Mouse (Mus musculus): ENCODE results near the gene 1700069L16Rik. TPM values are rescaled to one million over a fixed set of nuclear protein-coding genes. Genes with fewer than 3 reads are reported as not detected.

The 1700069L16Rik gene
- polyA plus RNA-seq, 1 experiment: not detected

DNA sequence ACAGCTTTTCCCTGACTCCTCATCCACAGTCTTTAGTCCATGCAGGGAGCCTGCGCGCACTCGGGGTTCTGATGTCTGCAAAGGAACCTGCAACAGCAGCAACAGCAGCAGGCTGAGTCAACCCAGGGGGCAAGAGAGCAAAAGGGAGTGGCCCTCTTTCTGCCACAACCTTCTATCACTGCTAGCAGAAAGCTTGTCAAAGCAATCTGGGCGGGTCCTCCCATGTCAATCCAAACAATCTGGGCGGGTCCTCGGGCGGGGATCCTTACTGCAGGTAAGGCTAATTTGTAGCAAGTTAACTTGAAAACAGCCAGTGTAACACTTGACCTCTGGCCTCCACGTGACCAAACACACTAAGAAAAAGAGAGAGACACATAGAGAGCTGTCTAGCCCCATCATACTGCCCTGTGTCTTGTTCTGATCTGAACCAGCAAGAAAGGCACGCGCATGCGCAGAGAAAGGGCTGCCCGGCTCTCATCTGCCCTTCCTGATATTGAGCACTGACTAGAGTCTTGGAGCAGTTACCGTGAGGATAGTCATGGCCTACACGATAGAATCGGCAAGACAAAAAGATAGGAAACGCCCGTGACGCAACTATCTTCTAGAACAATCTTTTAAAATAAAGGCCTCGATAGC lies 24.1 kb downstream of the 1700069L16Rik start:
- H3K4me3 ChIP-seq (ENCODE audit: insufficient read depth, low read depth, low read length): no peak overlapping the region
- 91% methylated on average over 19 of the region's 19 CpGs for WGBS
- H3K27ac ChIP-seq (ENCODE audit: insufficient read depth, low read depth, low read length): no peak overlapping the region

GRCm38 (mm10) chr5:113694415-113694814 lies 30.2 kb downstream of the 1700069L16Rik start:
- no peak for TF ChIP-seq CTCF (IDR thresholded peaks at IDR 0.05; ENCODE audit: insufficient read depth, low read depth, low read length)
- TF ChIP-seq POLR2A (IDR thresholded peaks at IDR 0.05; ENCODE audit: insufficient read depth, low read depth, low read length): no peak
- Histone ChIP-seq H3K4me1 (ENCODE audit: control insufficient read depth, insufficient read depth, low read length) (peaks cover 14% of the 10 kb centered on the region), H3K4me3 (ENCODE audit: insufficient read depth, low read depth, low read length) (no peak overlapping the region), H3K27ac (ENCODE audit: insufficient read depth, low read depth, low read length) (no peak overlapping the region)
- WGBS: 45% methylated on average over 5 of the region's 5 CpGs

More for the DNA sequence above, 24.1 kb downstream of the 1700069L16Rik start:
- no peak for TF ChIP-seq POLR2A (IDR thresholded peaks at IDR 0.05; ENCODE audit: insufficient read depth, low read depth, low read length)
- no peak for TF ChIP-seq CTCF (IDR thresholded peaks at IDR 0.05; ENCODE audit: insufficient read depth, low read depth, low read length)
- peaks cover 7% of the 10 kb centered on the region; the same call in 1 of the 2 replicates for H3K4me1 ChIP-seq (ENCODE audit: control insufficient read depth, insufficient read depth, low read length)

GRCm38 (mm10) chr5:113694000-113694399 lies 30.6 kb downstream of the 1700069L16Rik start:
- no peak overlapping the region for H3K27ac ChIP-seq (ENCODE audit: insufficient read depth, low read depth, low read length)

DNA sequence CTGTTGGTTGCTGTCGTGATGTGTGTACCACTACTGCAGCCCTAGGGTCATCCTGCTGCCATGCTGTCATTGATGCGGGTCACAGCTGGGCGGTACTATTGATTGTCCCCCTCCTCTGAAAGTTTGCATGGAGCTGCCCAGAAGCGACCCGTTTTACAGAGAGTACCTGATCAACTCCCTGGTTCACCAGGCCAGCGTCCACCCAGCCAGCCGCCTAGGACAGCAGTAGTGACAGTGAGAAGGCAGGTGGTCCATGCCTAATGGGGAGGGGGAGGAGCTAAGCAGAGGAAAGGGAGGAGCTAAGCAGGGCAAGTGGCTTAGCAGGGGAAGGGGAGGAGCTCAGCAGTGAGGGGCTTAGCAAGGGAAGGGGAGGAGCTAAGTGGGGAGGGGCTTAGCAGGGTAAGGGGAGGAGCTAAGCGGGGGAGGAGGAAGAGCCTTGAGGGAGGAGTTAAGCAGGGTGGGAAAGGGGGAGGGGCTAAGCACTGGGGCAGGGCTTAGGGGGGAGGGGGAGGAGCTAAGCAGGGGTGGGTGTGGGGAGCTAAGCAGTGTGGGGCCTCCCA lies 31.3 kb downstream of the 1700069L16Rik start:
- no peak overlapping the region for H3K4me3 ChIP-seq (ENCODE audit: insufficient read depth, low read depth, low read length)
- TF ChIP-seq POLR2A (IDR thresholded peaks at IDR 0.05; ENCODE audit: insufficient read depth, low read depth, low read length) (no peak), CTCF (IDR thresholded peaks at IDR 0.05; ENCODE audit: insufficient read depth, low read depth, low read length) (no peak)
- peaks cover 14% of the 10 kb centered on the region for H3K4me1 ChIP-seq (ENCODE audit: control insufficient read depth, insufficient read depth, low read length)
- no peak overlapping the region for H3K27ac ChIP-seq (ENCODE audit: insufficient read depth, low read depth, low read length)
- WGBS: 92% methylated on average over 8 of the region's 8 CpGs

More at GRCm38 (mm10) chr5:113694000-113694399, 30.6 kb downstream of the 1700069L16Rik start:
- H3K4me1 ChIP-seq (ENCODE audit: control insufficient read depth, insufficient read depth, low read length): peaks cover 14% of the 10 kb centered on the region
- no peak overlapping the region for H3K4me3 ChIP-seq (ENCODE audit: insufficient read depth, low read depth, low read length)
- 71% methylated on average over 4 of the region's 4 CpGs for WGBS
- no peak for TF ChIP-seq POLR2A (IDR thresholded peaks at IDR 0.05; ENCODE audit: insufficient read depth, low read depth, low read length)
- TF ChIP-seq CTCF (IDR thresholded peaks at IDR 0.05; ENCODE audit: insufficient read depth, low read depth, low read length): no peak

DNA sequence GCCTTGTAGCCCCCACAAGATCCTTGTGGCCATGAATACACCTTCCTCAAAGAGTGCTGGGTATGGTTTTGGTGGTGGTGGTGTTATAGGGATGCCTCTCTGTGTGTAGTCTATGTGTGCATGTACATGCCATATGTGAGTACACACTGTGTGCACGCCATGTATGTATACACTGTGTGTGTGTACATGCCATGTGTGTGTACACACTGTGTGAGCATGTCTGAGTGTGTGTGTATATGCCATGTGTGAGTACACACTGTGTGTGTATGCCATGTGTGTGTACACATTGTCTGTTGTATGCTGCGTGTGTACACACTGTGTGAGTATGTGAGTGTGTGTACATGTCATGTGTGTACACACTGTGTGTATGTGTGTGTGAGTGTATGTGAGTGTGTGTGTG lies 33.7 kb downstream of the 1700069L16Rik start:
- Histone ChIP-seq H3K27ac (ENCODE audit: insufficient read depth, low read depth, low read length) (no peak overlapping the region), H3K4me1 (ENCODE audit: control insufficient read depth, insufficient read depth, low read length) (peaks cover 14% of the 10 kb centered on the region), H3K4me3 (ENCODE audit: insufficient read depth, low read depth, low read length) (no peak overlapping the region)
- 96% methylated on average over 2 of the region's 2 CpGs for WGBS
- TF ChIP-seq CTCF (IDR thresholded peaks at IDR 0.05; ENCODE audit: insufficient read depth, low read depth, low read length): no peak
- no peak for TF ChIP-seq POLR2A (IDR thresholded peaks at IDR 0.05; ENCODE audit: insufficient read depth, low read depth, low read length)

GRCm38 (mm10) chr5:113690069-113690548 lies 34.5 kb downstream of the 1700069L16Rik start:
- Histone ChIP-seq H3K27ac (ENCODE audit: insufficient read depth, low read depth, low read length) (no peak overlapping the region), H3K4me1 (ENCODE audit: control insufficient read depth, insufficient read depth, low read length) (peaks cover 12% of the 10 kb centered on the region), H3K4me3 (ENCODE audit: insufficient read depth, low read depth, low read length) (no peak overlapping the region)
- WGBS: 27% methylated on average over 15 of the region's 15 CpGs
- TF ChIP-seq CTCF (IDR thresholded peaks at IDR 0.05; ENCODE audit: insufficient read depth, low read depth, low read length) (no peak), POLR2A (IDR thresholded peaks at IDR 0.05; ENCODE audit: insufficient read depth, low read depth, low read length) (no peak)

GRCm38 (mm10) chr5:113687514-113687913 lies 37.1 kb downstream of the 1700069L16Rik start:
- no peak overlapping the region for H3K4me3 ChIP-seq (ENCODE audit: insufficient read depth, low read depth, low read length)
- H3K27ac ChIP-seq (ENCODE audit: insufficient read depth, low read depth, low read length): no peak overlapping the region
- 83% methylated on average over 5 of the region's 5 CpGs for WGBS
- peaks cover 14% of the 10 kb centered on the region for H3K4me1 ChIP-seq (ENCODE audit: control insufficient read depth, insufficient read depth, low read length)
- no peak for TF ChIP-seq CTCF (IDR thresholded peaks at IDR 0.05; ENCODE audit: insufficient read depth, low read depth, low read length)
- no peak for TF ChIP-seq POLR2A (IDR thresholded peaks at IDR 0.05; ENCODE audit: insufficient read depth, low read depth, low read length)

GRCm38 (mm10) chr5:113685471-113685870 lies 39.1 kb downstream of the 1700069L16Rik start:
- no peak for TF ChIP-seq POLR2A (IDR thresholded peaks at IDR 0.05; ENCODE audit: insufficient read depth, low read depth, low read length)
- no peak for TF ChIP-seq CTCF (IDR thresholded peaks at IDR 0.05; ENCODE audit: insufficient read depth, low read depth, low read length)
- Histone ChIP-seq H3K4me3 (ENCODE audit: insufficient read depth, low read depth, low read length) (no peak overlapping the region), H3K27ac (ENCODE audit: insufficient read depth, low read depth, low read length) (no peak overlapping the region), H3K4me1 (ENCODE audit: control insufficient read depth, insufficient read depth, low read length) (peaks cover 12% of the 10 kb centered on the region)
- 91% methylated on average over 5 of the region's 5 CpGs for WGBS

- 77% methylated on average over 5 of the region's 5 CpGs for WGBS
- peaks cover 8% of the 10 kb centered on the region for H3K4me1 ChIP-seq (ENCODE audit: control insufficient read depth, insufficient read depth, low read length)
- TF ChIP-seq POLR2A (IDR thresholded peaks at IDR 0.05; ENCODE audit: insufficient read depth, low read depth, low read length) (no peak), CTCF (IDR thresholded peaks at IDR 0.05; ENCODE audit: insufficient read depth, low read depth, low read length) (no peak)
These were observed 41.3 kb downstream of the 1700069L16Rik start for GRCm38 (mm10) chr5:113683246-113683645.

More at GRCm38 (mm10) chr5:113683246-113683645, 41.3 kb downstream of the 1700069L16Rik start:
- H3K4me3 ChIP-seq (ENCODE audit: insufficient read depth, low read depth, low read length): no peak overlapping the region
- no peak overlapping the region for H3K27ac ChIP-seq (ENCODE audit: insufficient read depth, low read depth, low read length)

Data from olfactory bulb, adult 2 months (tissue).